Mouse (Mus musculus) inflammation-experienced regulatory T-cells, adult 6 months (primary cell): ENCODE results near the gene Sav1. TPM values are rescaled to one million over a fixed set of nuclear protein-coding genes. Genes with fewer than 3 reads are reported as not detected.
A peak's percentile ranks its signal among the peaks of the same experiment; 100 is the strongest.

ENCODE experiments used
- ATAC-seq: one replicate; pipeline ENCODE4 v1.8.0; 2017
- polyA plus RNA-seq, 3 experiments: library from polyadenylated mRNA; unstranded; fragments of 100-300 nt; shearing (Covaris generic); gene quantifications; one replicate each; pipeline ENCODE4 v1.2.1; 2017

Sav1 gene
- polyA plus RNA-seq, 3 experiments from 2014 or later: 2.9 to 3.5 (median 3.3) TPM

DNA sequence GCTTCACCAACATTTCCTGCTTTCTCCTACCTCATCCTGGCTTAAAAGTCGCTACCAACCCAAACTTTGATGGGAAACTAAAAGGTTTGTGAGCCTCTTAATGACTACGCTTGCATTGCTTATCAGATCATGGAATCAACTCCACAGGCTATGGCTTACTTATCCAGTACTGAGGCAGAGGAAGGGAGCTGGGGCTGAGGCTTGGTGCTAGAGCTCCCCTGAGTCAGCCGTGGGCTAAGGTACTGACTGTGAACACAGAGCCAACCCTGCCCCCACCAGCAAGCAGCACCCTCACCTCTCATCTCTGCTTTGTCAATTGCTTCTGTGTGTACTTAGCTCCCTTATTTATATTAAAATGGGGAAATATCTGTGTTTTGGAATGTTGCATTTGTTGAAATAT is 39.3 kb downstream of the Sav1 start:
- no peak for ATAC-seq

DNA sequence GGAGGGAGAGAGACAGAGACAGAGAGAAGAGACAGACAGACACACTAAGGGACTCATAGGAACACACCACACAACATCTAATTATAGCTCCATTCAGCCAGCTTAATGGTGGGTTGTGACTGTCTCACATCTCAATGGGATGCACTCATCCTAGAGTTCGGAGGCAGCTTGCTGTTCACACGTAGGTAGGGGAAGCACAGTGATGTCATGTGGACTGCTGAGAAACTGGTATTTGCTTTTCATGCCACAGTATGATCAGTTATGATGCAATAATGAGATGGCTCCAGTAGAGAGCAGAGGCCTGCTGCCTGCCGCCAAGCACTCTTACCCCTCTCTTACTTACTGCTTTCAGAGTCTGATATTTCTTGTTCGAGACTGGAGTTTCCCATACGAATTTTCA is 40.9 kb downstream of the Sav1 start:
- ATAC-seq: no peak

DNA sequence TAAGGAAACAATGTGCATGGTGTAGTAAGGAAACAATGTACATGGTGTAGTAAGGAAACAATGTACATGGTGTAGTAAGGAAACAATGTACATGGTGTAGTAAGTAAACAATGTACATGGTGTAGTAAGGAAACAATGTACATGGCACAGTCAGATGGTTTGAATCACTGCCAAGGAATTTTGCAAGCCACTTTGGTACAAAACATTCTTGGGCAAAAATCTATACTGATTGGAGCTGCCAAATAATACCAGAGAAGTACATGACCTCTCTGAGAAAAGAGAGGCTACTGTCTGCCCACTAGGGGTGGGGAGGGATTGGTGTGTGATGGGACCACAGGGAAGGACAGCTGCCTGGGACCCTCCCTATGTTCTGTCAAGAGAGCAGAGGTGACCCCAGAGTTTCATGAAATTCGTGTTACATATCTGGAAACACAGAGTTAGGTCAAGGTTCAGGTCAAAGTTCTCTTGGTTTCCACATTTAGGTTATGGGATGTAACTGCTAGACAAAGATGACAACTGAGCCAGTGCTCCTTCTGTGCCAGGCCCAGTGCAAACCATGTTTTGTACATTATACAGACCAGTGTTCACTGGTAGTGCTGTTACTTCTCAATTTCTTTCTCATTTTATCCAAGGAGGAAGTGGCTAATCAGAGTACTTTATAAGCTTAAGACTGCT is 45.0 kb downstream of the Sav1 start:
- no peak for ATAC-seq

DNA sequence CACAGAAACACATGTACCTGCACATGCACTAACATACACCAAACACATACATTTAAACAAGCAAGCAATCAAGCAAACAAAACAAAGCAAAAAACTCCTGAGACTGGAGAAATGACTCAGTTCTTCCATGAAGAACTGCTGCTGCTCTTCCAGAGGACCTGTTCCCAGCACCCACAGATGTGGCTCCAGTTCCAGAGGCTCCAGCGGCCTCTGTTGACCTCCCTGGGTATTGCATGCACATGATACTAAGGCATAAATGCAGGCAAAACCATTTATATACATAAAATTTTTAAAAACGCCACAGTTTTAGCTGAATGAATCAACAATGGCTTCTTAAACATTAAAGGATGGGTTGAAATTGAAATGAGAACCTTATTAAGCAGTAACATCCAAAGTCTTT is 47.5 kb downstream of the Sav1 start:
- no peak for ATAC-seq

DNA sequence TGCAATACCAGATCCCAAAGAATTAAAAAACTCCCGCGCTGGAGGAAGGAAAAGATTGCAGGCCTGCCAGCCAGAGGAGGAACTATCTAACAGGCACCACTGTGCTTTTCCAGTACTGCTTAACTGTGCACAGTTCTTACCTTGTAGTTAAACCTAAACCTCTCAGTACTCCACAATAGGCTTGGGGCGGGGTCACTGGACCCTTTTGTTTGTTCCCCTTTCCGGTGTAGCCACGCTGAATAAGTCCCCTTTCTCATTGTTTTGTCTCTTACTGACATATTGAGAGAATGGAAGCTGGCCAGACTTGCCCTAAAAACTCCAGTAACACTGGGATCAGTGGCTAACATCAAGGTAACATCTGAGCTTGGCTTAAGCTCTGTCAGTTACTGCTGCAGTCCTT is 49.1 kb downstream of the Sav1 start:
- ATAC-seq: no peak

DNA sequence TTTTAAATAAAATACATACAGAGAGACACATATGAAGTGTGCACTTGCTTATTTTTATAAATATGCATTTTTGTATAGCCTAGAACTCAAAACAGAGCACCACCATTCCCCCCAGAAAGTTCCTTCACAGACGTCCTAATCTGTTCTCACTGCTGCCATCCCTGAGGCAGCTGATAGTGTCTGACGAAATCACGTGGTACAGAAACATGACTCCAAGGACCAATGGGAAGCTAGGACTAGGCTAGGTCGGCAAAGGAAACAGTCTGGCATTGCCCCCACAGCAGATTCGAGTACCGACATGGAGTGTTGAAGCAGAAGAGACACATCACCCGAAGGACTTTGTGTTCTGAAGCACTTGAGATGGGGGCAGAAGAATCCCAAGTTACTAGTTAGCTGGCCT is 60.1 kb downstream of the Sav1 start:
- no peak for ATAC-seq

DNA sequence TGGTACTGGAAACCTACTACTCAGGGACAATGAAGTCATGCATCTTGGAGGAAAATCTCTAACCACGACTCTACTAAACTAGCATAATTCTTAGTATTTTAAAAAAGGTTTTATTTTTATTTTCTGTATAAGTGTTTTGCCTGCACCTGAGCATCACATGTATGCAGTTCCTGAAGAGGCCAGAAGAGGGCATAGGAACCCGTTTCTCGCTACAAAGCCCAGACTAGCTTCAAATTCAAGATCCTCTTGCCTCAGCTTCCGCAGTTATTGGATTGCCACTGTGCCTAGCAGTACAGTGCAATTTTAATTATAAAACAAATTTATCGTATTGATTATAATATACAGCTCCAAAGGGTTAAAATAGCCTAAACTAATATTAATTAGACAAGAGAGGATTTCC is 62.8 kb downstream of the Sav1 start:
- ATAC-seq: peak; percentile 68

DNA sequence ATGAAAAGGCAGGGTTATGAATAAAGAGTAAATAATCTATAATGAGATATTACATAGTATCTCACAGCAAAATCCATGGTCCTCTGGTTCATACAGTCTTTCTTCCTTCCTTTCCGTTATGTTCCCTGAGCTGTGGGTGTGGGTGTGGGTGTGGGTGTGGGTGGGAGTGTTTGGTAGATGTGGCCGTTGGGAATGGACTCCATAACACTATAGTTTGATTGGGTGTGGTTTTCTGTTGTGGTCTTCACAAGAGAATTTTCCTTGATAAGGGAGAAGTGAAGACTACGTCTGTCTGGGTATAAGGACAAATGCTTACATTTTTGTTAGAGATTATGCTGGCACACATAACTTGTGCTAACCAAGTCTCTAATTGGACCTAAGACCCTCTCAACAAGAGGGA is 63.2 kb downstream of the Sav1 start:
- ATAC-seq: no peak

DNA sequence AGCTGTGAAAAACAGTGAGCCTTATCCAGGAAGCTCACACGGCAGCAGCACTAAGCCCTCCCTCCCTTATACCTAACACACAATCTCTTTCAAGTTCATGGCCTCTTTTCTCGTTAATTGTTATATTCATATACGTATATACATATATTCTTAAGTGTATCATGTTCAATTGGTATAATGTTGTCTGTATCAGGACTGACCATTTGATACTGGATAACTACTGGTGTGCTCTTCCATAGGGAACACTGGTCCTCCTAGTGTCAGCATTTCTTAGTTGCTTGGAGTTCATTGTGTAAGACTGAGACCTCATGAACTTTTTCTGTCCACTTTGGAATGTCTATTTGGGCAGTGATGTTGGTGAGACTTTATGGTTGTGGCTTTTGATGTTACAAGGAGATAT is 63.7 kb downstream of the Sav1 start:
- no peak for ATAC-seq

DNA sequence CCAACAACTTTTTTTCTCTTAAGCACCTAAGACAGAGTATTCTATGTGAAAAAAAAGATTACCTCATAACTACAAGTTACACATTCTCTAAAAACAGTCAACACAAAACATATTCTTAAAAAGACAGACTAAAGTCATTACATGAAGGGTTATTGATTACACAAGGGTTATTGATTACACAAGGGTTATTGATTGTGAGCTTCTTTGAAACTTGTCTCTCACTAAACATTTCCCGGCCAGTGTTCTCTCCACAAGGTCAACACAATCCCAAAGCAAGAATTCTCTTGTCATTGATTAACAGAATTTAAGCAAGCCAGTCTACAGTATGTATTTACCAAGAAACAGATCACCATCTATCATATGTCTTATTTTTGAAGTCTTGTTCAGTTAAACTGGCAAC is 64.7 kb downstream of the Sav1 start:
- ATAC-seq: no peak

DNA sequence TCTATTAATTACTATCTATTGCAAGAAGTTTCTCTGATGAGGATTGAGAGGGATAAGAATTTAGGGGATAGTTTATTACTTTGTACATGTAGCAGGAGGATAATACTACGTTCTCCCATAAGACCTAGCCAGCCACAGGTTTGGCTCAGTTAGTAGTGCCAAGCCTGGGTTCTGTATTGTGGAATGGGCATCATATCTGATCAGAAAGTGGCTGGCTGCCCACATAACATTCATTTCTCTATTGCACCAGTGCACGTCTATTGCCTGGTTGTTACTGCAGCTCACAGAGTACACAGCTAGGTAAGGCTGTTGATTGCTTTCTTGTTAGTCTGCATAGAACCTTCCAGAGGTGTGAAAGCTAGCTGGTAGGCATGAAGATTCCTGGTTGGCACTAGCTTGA is 68.9 kb downstream of the Sav1 start:
- no peak for ATAC-seq

Other genes with a start within 250 kb of the Sav1 start
- not detected for gene Cdkl1, start 195.7 kb downstream of the Sav1 start, polyA plus RNA-seq
- under 1 TPM; 0.10 to 0.75 (median 0.42) TPM for gene Atl1, start 94.4 kb downstream of the Sav1 start, polyA plus RNA-seq
- gene Map4k5, start 93.8 kb downstream of the Sav1 start, polyA plus RNA-seq: 1 to 10 TPM; 1.1 to 4.8 (median 4.6) TPM
- gene Nin, start 126.7 kb upstream of the Sav1 start, polyA plus RNA-seq: 10 to 100 TPM; 14.6 to 25.0 (median 24.6) TPM
- 1 to 10 TPM in 2 of 3 experiments, under 1 TPM in 1; 0.53 to 3.1 (median 1.9) TPM for gene Abhd12b, start 167.1 kb upstream of the Sav1 start, polyA plus RNA-seq
- gene Pygl, start 244.5 kb upstream of the Sav1 start, polyA plus RNA-seq: 1 to 10 TPM in 1 of 3 experiments, under 1 TPM in 2; 0.16 to 1.1 (median 0.77) TPM